Mouse (Mus musculus): ENCODE results near the gene Fbxl19. TPM values are rescaled to one million over a fixed set of nuclear protein-coding genes. Genes with fewer than 3 reads are reported as not detected.

The Fbxl19 gene
- polyA plus RNA-seq (2016; fragmentation: Nextera tagmentation; extraction: Ambion mirVana) = 9.4 and 10.8 TPM in 2 replicates

GRCm38 (mm10) chr7:127744366-127745045 lies at the start of gene Fbxl19:
Gene Fbxl19 (plus strand): TSS chr7:127744543.
- no peaks in the 10 kb centered on the region for H3K9me3 ChIP-seq (replicated peaks)
- under 1% methylated on average over 26 of the region's 26 CpGs for WGBS
- peak; percentile 78 for DNase-seq (ENCODE audit: low spot score)
- H3K4me3 ChIP-seq = peak within 1 kb of the TSS; percentile 95
- peak within 1 kb of the TSS; percentile 97 for H3K27ac ChIP-seq
- H3K4me1 ChIP-seq = peaks cover 30% of the 10 kb centered on the region
- peaks cover 23% of the 10 kb centered on the region for H3K36me3 ChIP-seq
- H3K27me3 ChIP-seq (ENCODE audit: low read depth, poor library complexity, severe bottlenecking) = no peaks in the 10 kb centered on the region

DNA sequence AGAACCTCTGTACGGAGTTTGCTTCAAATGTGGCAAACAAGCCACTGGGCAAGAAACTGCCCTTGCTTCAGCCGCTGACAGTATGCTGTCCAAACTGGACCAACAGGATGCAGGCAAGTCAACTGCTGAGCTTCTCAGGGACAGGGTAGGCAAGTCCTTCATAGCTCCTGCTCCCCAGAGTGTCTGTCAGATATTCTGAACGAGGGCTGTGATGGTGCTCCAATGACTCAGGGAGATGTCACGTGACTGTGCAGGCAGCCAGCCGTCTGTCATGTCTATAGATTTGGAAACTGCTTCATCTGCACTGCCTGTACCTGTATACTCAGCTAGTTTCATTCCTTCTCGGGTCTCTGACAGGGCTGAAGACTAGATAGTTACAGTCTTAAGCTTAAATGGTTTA lies 45.4 kb upstream of the Fbxl19 start:
- no peak for DNase-seq (ENCODE audit: low spot score)
- H3K27me3 ChIP-seq (ENCODE audit: low read depth, poor library complexity, severe bottlenecking) = no peaks in the 10 kb centered on the region
- 85% methylated on average over 6 of the region's 6 CpGs for WGBS
- no peak overlapping the region for H3K4me3 ChIP-seq
- H3K9me3 ChIP-seq (replicated peaks) = no peaks in the 10 kb centered on the region
- H3K4me1 ChIP-seq = no peaks in the 10 kb centered on the region
- H3K36me3 ChIP-seq = peaks cover 71% of the 10 kb centered on the region
- H3K27ac ChIP-seq = no peak overlapping the region

- Histone ChIP-seq H3K9me3 (replicated peaks) (no peaks in the 10 kb centered on the region), H3K27me3 (ENCODE audit: low read depth, poor library complexity, severe bottlenecking) (no peaks in the 10 kb centered on the region), H3K4me1 (peaks cover 4% of the 10 kb centered on the region), H3K27ac (no peak overlapping the region), H3K36me3 (peaks cover 77% of the 10 kb centered on the region), H3K4me3 (no peak overlapping the region)
- WGBS = 81% methylated on average over 3 of the region's 3 CpGs
- DNase-seq (ENCODE audit: low spot score) = no peak
Observed at GRCm38 (mm10) chr7:127700712-127701331, 43.5 kb upstream of the Fbxl19 start.

DNA sequence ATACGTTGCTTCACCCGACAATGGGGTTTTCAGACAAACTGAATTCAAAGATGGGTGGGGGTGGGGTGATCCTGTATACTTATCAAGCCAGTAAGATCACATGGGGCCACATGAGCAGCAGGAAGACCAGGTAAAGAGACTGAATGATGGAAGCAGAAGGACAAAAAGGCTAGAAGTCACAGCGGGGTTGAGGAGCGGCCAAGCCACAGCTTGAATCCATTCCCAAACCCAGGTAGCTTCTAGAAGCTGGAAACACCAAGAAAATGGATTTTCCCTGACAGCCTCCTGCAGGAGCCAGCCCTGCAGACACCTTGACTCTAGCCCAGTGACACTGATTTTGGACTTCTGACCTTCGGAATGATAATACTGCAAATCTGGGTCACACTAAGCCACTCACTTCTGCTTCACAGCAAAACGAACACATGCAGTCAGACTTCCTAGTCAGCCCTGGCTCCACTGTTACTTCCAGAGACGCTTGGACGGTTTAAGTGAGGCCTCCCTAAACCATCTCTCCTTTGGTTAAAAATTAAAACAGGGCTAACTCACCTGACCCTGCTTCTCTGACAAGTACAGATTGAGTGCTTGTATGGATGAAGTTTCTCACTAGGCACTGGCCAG lies 40.7 kb upstream of the Fbxl19 start:
- Histone ChIP-seq H3K36me3 (peaks cover 83% of the 10 kb centered on the region), H3K27ac (no peak overlapping the region), H3K4me3 (no peak overlapping the region), H3K27me3 (ENCODE audit: low read depth, poor library complexity, severe bottlenecking) (no peaks in the 10 kb centered on the region), H3K4me1 (peaks cover 26% of the 10 kb centered on the region), H3K9me3 (replicated peaks) (no peaks in the 10 kb centered on the region)
- DNase-seq (ENCODE audit: low spot score) = no peak
- 94% methylated on average over 8 of the region's 8 CpGs for WGBS

DNA sequence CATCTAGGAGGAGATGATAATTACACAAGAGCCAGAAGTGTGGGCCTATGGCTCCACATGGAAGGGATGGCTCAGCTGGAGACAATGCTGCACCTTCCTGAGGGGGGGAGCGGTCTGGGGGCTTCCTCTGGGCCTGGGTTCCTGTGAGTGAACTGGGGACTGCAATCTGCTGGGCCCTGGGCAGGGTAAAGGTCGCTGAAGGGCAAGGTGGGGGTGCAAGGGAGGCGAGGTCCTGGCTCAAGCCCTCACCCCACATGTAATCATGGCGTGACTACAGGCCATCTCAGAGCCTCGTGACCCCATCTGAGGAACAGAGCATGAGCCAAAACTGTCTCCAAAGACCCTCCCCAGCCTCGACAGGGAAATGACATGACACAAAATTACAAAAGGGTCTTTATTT lies 39.7 kb upstream of the Fbxl19 start:
- Histone ChIP-seq H3K4me3 (no peak overlapping the region), H3K27ac (no peak overlapping the region), H3K36me3 (peaks cover 76% of the 10 kb centered on the region), H3K4me1 (peaks cover 32% of the 10 kb centered on the region), H3K27me3 (ENCODE audit: low read depth, poor library complexity, severe bottlenecking) (no peaks in the 10 kb centered on the region), H3K9me3 (replicated peaks) (no peaks in the 10 kb centered on the region)
- no peak for DNase-seq (ENCODE audit: low spot score)
- WGBS = 83% methylated on average over 6 of the region's 6 CpGs

DNA sequence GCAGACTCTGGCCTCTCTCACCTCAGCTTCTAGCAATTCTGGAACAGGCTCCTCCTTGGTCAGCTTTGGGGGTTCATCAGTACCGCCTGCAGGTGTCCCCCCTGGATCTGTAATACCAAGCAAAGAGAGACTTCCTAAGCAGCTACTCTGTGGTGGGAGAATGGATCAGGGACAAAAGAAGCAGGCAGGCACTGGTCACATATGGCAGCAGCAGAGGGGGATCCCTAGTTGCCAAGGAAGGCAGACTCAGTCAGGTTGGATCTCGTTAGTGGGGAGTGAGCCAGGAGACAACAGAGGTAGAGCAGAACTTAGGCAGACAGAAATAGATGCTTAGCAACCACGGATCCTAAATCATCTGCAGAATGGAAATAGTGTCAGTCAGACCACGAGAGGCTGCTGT lies 38.6 kb upstream of the Fbxl19 start:
- H3K4me1 ChIP-seq = peaks cover 32% of the 10 kb centered on the region
- no peaks in the 10 kb centered on the region for H3K27me3 ChIP-seq (ENCODE audit: low read depth, poor library complexity, severe bottlenecking)
- peaks cover 64% of the 10 kb centered on the region for H3K36me3 ChIP-seq
- no peak overlapping the region for H3K4me3 ChIP-seq
- WGBS = 81% methylated on average over 4 of the region's 4 CpGs
- no peaks in the 10 kb centered on the region for H3K9me3 ChIP-seq (replicated peaks)
- H3K27ac ChIP-seq = 0 out of 2 replicates have a peak overlapping the region, but pooled peaks have one; percentile 6
- no peak for DNase-seq (ENCODE audit: low spot score)

DNA sequence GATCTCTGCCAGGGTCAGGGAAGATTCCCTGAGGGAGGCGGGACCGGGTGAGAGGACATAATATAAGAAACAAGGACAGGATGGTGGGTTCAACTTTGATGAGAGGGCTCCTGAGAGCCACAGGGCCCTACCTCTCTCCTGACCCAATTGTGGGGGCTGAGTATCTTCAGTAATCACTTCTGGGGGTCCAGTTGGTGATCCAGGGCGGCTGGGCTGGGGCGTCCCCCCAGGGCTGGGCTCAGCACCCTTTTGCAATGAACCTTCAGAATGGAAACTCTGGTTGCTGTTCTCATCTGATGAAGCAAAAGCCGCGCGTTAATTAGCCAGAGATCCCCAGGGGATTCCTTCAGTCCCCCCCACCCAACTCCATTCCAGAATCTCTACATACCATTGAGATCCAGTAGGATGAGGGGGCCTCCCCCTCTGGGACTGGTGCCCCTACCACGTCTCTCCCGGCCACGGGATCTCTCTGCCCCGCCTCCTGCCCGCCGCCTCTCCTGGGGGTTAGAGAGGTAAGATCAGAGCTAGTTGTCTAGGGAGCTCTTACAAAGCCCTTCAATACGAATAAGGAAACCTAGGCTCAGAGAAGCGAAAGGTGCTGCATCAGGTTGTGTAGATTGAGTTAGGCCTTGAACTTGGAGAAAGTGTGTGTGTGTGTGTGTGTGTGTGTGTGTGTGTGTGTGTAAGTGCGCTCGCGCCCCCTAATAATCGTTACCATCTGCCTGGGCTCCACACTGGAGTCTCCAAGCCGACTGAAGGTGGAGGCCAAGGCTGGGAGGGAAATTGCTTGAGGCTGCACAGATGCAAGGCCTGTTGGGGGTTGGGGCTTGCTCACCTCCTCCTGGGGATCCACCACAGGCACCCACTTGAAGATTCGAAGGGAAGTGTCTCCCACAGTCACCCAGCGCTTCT lies 37.0 kb upstream of the Fbxl19 start:
- H3K27ac ChIP-seq = peak overlapping the region; percentile 98
- WGBS = 18% methylated on average over 22 of the region's 22 CpGs
- H3K36me3 ChIP-seq = peaks cover 49% of the 10 kb centered on the region
- peaks cover 46% of the 10 kb centered on the region for H3K4me1 ChIP-seq
- peak; percentile 74 for DNase-seq (ENCODE audit: low spot score)
- H3K27me3 ChIP-seq (ENCODE audit: low read depth, poor library complexity, severe bottlenecking) = no peaks in the 10 kb centered on the region
- peak overlapping the region; percentile 82 for H3K4me3 ChIP-seq
- H3K9me3 ChIP-seq (replicated peaks) = no peaks in the 10 kb centered on the region

DNA sequence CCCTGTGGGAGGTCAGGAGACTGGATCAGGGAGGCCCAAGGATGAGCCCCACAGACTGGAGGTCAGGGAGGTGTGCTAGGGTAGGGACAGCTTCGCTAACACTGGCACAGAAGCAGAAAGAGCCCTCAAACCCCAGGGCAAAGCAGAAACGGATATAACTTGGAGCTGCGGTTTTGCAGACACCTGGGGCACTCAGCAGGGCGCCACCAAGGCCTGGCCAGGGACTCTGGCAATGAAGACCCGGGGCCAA lies 36.5 kb upstream of the Fbxl19 start:
- H3K9me3 ChIP-seq (replicated peaks) = no peaks in the 10 kb centered on the region
- peaks cover 52% of the 10 kb centered on the region for H3K4me1 ChIP-seq
- peaks cover 43% of the 10 kb centered on the region for H3K36me3 ChIP-seq
- H3K4me3 ChIP-seq = peak overlapping the region; percentile 82
- no peak for DNase-seq (ENCODE audit: low spot score)
- no peaks in the 10 kb centered on the region for H3K27me3 ChIP-seq (ENCODE audit: low read depth, poor library complexity, severe bottlenecking)
- 2% methylated on average over 5 of the region's 5 CpGs for WGBS
- H3K27ac ChIP-seq = peak overlapping the region; percentile 98

GRCm38 (mm10) chr7:127708207-127709078 lies 35.9 kb upstream of the Fbxl19 start, which contains the start of gene Bcl7c:
Gene Bcl7c (minus strand): TSS chr7:127708933.
- H3K4me1 ChIP-seq = peaks cover 57% of the 10 kb centered on the region

DNA sequence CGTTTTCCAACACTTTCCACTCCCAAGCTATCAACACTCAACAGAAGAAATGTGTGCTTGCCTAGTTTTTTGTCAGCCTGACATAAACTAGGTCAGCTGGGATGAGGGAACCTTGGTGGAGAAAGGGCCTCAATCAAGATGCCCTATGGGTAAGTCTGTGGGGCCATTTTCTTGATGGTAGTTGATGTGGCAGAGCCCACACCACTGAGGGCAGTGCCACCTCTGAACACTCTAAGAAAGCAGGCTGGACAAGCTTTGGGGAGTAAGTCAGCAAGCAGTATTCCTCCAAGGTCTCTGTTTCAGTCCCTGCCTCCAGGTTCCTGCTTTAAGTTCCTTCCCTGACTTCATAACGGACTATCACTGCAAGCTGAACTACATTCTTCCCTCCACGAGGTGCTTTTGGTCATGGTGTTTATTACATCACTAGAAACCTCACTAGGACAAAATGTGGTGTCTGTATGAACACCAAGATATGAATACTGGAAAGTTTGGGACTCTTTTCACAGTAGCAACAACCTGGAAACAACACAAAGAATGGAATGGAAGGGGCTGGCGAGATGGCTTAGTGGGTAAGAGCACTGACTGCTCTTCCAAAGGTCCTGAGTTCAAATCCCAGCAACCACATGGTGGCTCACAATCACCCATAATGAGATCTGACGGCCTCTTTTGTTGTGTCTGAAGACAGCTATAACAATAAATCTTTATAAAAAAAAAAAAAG lies 34.9 kb upstream of the Fbxl19 start:
- 82% methylated on average over 5 of the region's 5 CpGs for WGBS
- no peaks in the 10 kb centered on the region for H3K27me3 ChIP-seq (ENCODE audit: low read depth, poor library complexity, severe bottlenecking)
- peak overlapping the region; percentile 82 for H3K4me3 ChIP-seq
- H3K27ac ChIP-seq = peak overlapping the region; percentile 98
- no peak for DNase-seq (ENCODE audit: low spot score)
- H3K9me3 ChIP-seq (replicated peaks) = no peaks in the 10 kb centered on the region
- H3K36me3 ChIP-seq = peaks cover 28% of the 10 kb centered on the region
- H3K4me1 ChIP-seq = peaks cover 64% of the 10 kb centered on the region

More at GRCm38 (mm10) chr7:127708207-127709078, 35.9 kb upstream of the Fbxl19 start, which contains the start of gene Bcl7c:
- peak; percentile 92 for DNase-seq (ENCODE audit: low spot score)
- Histone ChIP-seq H3K36me3 (peaks cover 38% of the 10 kb centered on the region), H3K27ac (peak within 1 kb of the TSS; percentile 98), H3K9me3 (replicated peaks) (no peaks in the 10 kb centered on the region), H3K27me3 (ENCODE audit: low read depth, poor library complexity, severe bottlenecking) (no peaks in the 10 kb centered on the region), H3K4me3 (peak within 1 kb of the TSS; percentile 82)
- under 1% methylated on average over 90 of the region's 90 CpGs for WGBS

- peak overlapping the region; percentile 91; the same call in 1 of the 2 replicates for H3K27ac ChIP-seq
- no peaks in the 10 kb centered on the region for H3K9me3 ChIP-seq (replicated peaks)
- peaks cover 61% of the 10 kb centered on the region for H3K4me1 ChIP-seq
- DNase-seq (ENCODE audit: low spot score) = no peak
- no peaks in the 10 kb centered on the region for H3K27me3 ChIP-seq (ENCODE audit: low read depth, poor library complexity, severe bottlenecking)
- peaks cover 23% of the 10 kb centered on the region for H3K36me3 ChIP-seq
- no peak overlapping the region for H3K4me3 ChIP-seq
- WGBS = 88% methylated on average over 3 of the region's 3 CpGs
Observed at GRCm38 (mm10) chr7:127711031-127711430, 33.3 kb upstream of the Fbxl19 start.
